Mouse (Mus musculus) gastrocnemius, adult 8-10 months (tissue): ENCODE measurements at regions not wholly inside any gene's neighbourhood (a gene's known extent, or its start where the extent isn't known, plus 50 kb on each side); places are given as distances from the start of the nearest gene placed in this dataset.
"Not testable (repeated sequence)": the region's sequence is repeated elsewhere in the genome, so short reads cannot be mapped to it uniquely, and the experiment has no call there.

Experiments used
- DNase-seq, 2 experiments: peaks; one replicate each; pipeline ENCODE4 v3.0.0; 2022; ENCODE audit warnings: low spot score in 2 of 2

- DNase-seq: no peak
Observed at GRCm38 (mm10) chr8:103625166-103625890, 476.1 kb upstream of the Cdh5 start.

GRCm38 (mm10) chr8:103626446-103626845, 475.0 kb upstream of the Cdh5 start:
- no peak for DNase-seq

GRCm38 (mm10) chr8:103632543-103632942, 468.9 kb upstream of the Cdh5 start:
- no peak for DNase-seq

GRCm38 (mm10) chr8:103634951-103635350, 466.5 kb upstream of the Cdh5 start:
- DNase-seq: no peak

GRCm38 (mm10) chr8:103643621-103644020, 457.8 kb upstream of the Cdh5 start:
- no peak for DNase-seq

GRCm38 (mm10) chr8:103644106-103644505, 457.3 kb upstream of the Cdh5 start:
- DNase-seq: no peak

- DNase-seq: no peak
Observed at GRCm38 (mm10) chr8:103644845-103645244, 456.6 kb upstream of the Cdh5 start.

GRCm38 (mm10) chr8:103664796-103665195, 436.6 kb upstream of the Cdh5 start:
- DNase-seq: no peak

GRCm38 (mm10) chr8:103686233-103686632, 415.2 kb upstream of the Cdh5 start:
- not testable (repeated sequence) for DNase-seq

- DNase-seq: no peak
Observed at GRCm38 (mm10) chr8:103690438-103690837, 411.0 kb upstream of the Cdh5 start.

GRCm38 (mm10) chr8:103693531-103693930, 407.9 kb upstream of the Cdh5 start:
- DNase-seq: no peak

GRCm38 (mm10) chr8:103694331-103694891, 407.0 kb upstream of the Cdh5 start:
- no peak for DNase-seq

- DNase-seq: no peak
Observed at GRCm38 (mm10) chr8:103699016-103699520, 402.4 kb upstream of the Cdh5 start.

GRCm38 (mm10) chr8:103702236-103702635, 399.2 kb upstream of the Cdh5 start:
- DNase-seq: no peak

GRCm38 (mm10) chr8:103706084-103706483, 395.3 kb upstream of the Cdh5 start:
- no peak for DNase-seq

GRCm38 (mm10) chr8:103710871-103711270, 390.6 kb upstream of the Cdh5 start:
- DNase-seq: not testable (repeated sequence)

- no peak for DNase-seq
Observed at GRCm38 (mm10) chr8:103717723-103718122, 383.7 kb upstream of the Cdh5 start.

GRCm38 (mm10) chr8:103733466-103733865, 368.0 kb upstream of the Cdh5 start:
- no peak for DNase-seq

GRCm38 (mm10) chr8:103738330-103738729, 363.1 kb upstream of the Cdh5 start:
- no peak for DNase-seq

- no peak for DNase-seq
Observed at GRCm38 (mm10) chr8:103741395-103741794, 360.0 kb upstream of the Cdh5 start.

- DNase-seq: no peak
Observed at GRCm38 (mm10) chr8:103748734-103749133, 352.7 kb upstream of the Cdh5 start.

- no peak for DNase-seq
Observed at GRCm38 (mm10) chr8:103750278-103751097, 350.9 kb upstream of the Cdh5 start.
